Mouse (Mus musculus) C2C12 (cell line): ENCODE measurements at regions not wholly inside any gene's neighbourhood (a gene's known extent, or its start where the extent isn't known, plus 50 kb on each side); places are given as distances from the start of the nearest gene placed in this dataset.

Experiments used
- H3K27me3 ChIP-seq: one replicate; pipeline ENCODE4 v1.6.1; 2011; ENCODE audit not compliant: control insufficient read depth, insufficient read depth, insufficient read length
- H3K36me3 ChIP-seq: one replicate; pipeline ENCODE4 v1.6.1; 2011; ENCODE audit not compliant: control insufficient read depth, insufficient read depth
- H3K4me3 ChIP-seq: one replicate; pipeline ENCODE4 v1.5.1; 2011; ENCODE audit warnings: mild to moderate bottlenecking, control low read depth; ENCODE audit not compliant: poor library complexity, insufficient read depth, severe bottlenecking
- H3K79me2 ChIP-seq: one replicate; pipeline ENCODE4 v1.6.1; 2011; ENCODE audit not compliant: control insufficient read depth, insufficient read depth
- H3K79me3 ChIP-seq: one replicate; pipeline ENCODE4 v1.6.1; 2011; ENCODE audit warnings: low read depth, control low read depth
- H3ac ChIP-seq: one replicate; pipeline ENCODE3; 2011; ENCODE audit warnings: low read depth; ENCODE audit not compliant: control insufficient read depth, insufficient read length
- CEBPB ChIP-seq: IDR thresholded peaks from one replicate; pipeline ENCODE4 v1.6.1; 2011; ENCODE audit warnings: low read depth, mild to moderate bottlenecking, control low read depth, moderate library complexity
- CTCF ChIP-seq: IDR thresholded peaks from one replicate; pipeline ENCODE4 v1.5.1; 2011; ENCODE audit not compliant: control insufficient read depth, insufficient read depth, insufficient read length
- FOSL1 ChIP-seq: IDR thresholded peaks from one replicate; pipeline ENCODE4 v1.8.0; 2011; ENCODE audit warnings: mild to moderate bottlenecking, low read length; ENCODE audit not compliant: poor library complexity, insufficient read depth, severe bottlenecking
- MAX ChIP-seq: IDR thresholded peaks from one replicate; pipeline ENCODE4 v1.6.1; 2011; ENCODE audit warnings: mild to moderate bottlenecking, control low read depth
- MYOD1 ChIP-seq: IDR thresholded peaks from one replicate; pipeline ENCODE4 v1.6.1; 2011; ENCODE audit warnings: low read depth; ENCODE audit not compliant: control insufficient read depth, insufficient read length
- MYOG ChIP-seq: IDR thresholded peaks from one replicate; pipeline ENCODE4 v1.6.1; 2011; ENCODE audit not compliant: control insufficient read depth, insufficient read length; ENCODE audit errors: extremely low read depth
- USF1 ChIP-seq: IDR thresholded peaks from one replicate; pipeline ENCODE4 v1.6.1; 2011; ENCODE audit warnings: low read depth, mild to moderate bottlenecking, control low read depth, moderate library complexity

GRCm38 (mm10) chr17:67409911-67410310, 55.7 kb upstream of the Ptprm start:
- no peak for TF ChIP-seq MYOD1
- no peak for TF ChIP-seq CEBPB
- no peak for TF ChIP-seq MYOG
- TF ChIP-seq CTCF = no peak
- TF ChIP-seq FOSL1 = no peak
- no peak for TF ChIP-seq MAX
- no peak for TF ChIP-seq USF1
- no peaks in the 10 kb centered on the region for H3K79me2 ChIP-seq
- H3ac ChIP-seq = no peak overlapping the region

GRCm38 (mm10) chr17:67405934-67406333, 51.7 kb upstream of the Ptprm start:
- H3ac ChIP-seq = no peak overlapping the region
- no peak for TF ChIP-seq FOSL1
- no peak for TF ChIP-seq USF1
- no peak for TF ChIP-seq MYOD1
- TF ChIP-seq MAX = no peak
- TF ChIP-seq CTCF = no peak
- TF ChIP-seq MYOG = no peak
- TF ChIP-seq CEBPB = no peak
- H3K79me2 ChIP-seq = no peaks in the 10 kb centered on the region
- no peak overlapping the region for H3K4me3 ChIP-seq
- H3K79me3 ChIP-seq = no peaks in the 10 kb centered on the region
- no peaks in the 10 kb centered on the region for H3K36me3 ChIP-seq
- H3K27me3 ChIP-seq = no peaks in the 10 kb centered on the region

More at GRCm38 (mm10) chr17:67409911-67410310, 55.7 kb upstream of the Ptprm start:
- Histone ChIP-seq H3K79me3 (no peaks in the 10 kb centered on the region), H3K27me3 (no peaks in the 10 kb centered on the region), H3K36me3 (no peaks in the 10 kb centered on the region), H3K4me3 (no peak overlapping the region)
